Mouse (Mus musculus): Measurements from ENCODE around the gene Zbtb17.

DNA sequence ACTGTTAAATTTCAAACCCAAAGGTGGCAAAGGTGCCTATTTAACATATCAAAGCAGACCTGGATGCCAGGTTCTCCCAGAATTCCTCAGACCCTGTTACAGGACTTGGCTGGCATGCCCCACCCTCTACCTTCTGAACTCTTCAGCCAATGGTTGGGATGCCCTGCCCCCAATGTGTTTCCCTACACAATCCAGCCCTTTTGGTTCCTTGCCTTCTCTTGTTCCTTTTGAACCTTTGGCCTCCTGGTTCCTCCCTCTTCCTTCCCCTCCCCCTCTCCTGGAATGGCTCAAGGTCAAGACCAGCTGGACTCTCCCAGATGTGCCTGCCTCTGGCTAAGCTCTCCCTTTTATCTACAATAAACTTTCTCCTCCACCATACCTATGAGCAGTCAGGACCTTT, 3.6 kb upstream of the Zbtb17 start:
- TF ChIP-seq EP300 (IDR thresholded peaks at IDR 0.05; ENCODE audit: insufficient read depth, low read depth, low read length) (peak; percentile 94), CTCF (IDR thresholded peaks at IDR 0.05; ENCODE audit: low read depth, low read length) (no peak), POLR2A (IDR thresholded peaks at IDR 0.05; ENCODE audit: insufficient read depth, low read length) (no peak)

All from ES-Bruce4 (cell line).